Mouse (Mus musculus) stomach, embryonic 16.5 days (tissue): ENCODE results near the gene Det1. TPM values are rescaled to one million over a fixed set of nuclear protein-coding genes. Genes with fewer than 3 reads are reported as not detected.

Experiments
- ATAC-seq: fragments of 200-750 bp; cut with Nextera tagmentation; 2 replicates; pipeline ENCODE4 v1.8.0; 2017; ENCODE audit warnings: moderate number of reproducible peaks, moderate TSS enrichment; ENCODE audit not compliant: insufficient read depth, low FRiP score
- H3K27ac ChIP-seq: fragments of 300-500 bp; sonication (generic); 2 replicates; pipeline ENCODE4 v1.5.1; 2014; ENCODE audit warnings: low read length
- H3K27me3 ChIP-seq: fragments of 300-500 bp; sonication (generic); 2 replicates; pipeline ENCODE4 v1.6.1; 2014; ENCODE audit warnings: low read length, control low read depth, mixed read lengths; ENCODE audit not compliant: control insufficient read depth, insufficient read depth
- H3K36me3 ChIP-seq: fragments of 300-500 bp; sonication (generic); 2 replicates; pipeline ENCODE4 v1.6.1; 2014; ENCODE audit warnings: low read length; ENCODE audit not compliant: control insufficient read depth, insufficient read depth
- H3K4me1 ChIP-seq: fragments of 300-500 bp; sonication (generic); 2 replicates; pipeline ENCODE4 v1.6.1; 2014; ENCODE audit warnings: low read length, control low read depth, mixed read lengths; ENCODE audit not compliant: control insufficient read depth, insufficient read depth
- H3K4me2 ChIP-seq: fragments of 300-500 bp; sonication (generic); 2 replicates; pipeline ENCODE4 v1.6.1; 2014; ENCODE audit warnings: low read depth, low read length, mixed read lengths
- H3K4me3 ChIP-seq: fragments of 300-500 bp; sonication (generic); replicated peaks from 2 replicates; pipeline ENCODE4 v1.5.1; 2014; ENCODE audit warnings: mild to moderate bottlenecking, low read length
- H3K9ac ChIP-seq: fragments of 300-500 bp; sonication (generic); 2 replicates; pipeline ENCODE4 v1.6.1; 2014; ENCODE audit warnings: low read length
- H3K9me3 ChIP-seq: fragments of 300-500 bp; sonication (generic); replicated peaks from 2 replicates; pipeline ENCODE4 v1.6.1; 2016; ENCODE audit warnings: low read length, control low read depth; ENCODE audit not compliant: control insufficient read depth
- WGBS: fragments of 180-500 bp; shearing (Covaris S2); extraction: QIAGEN DNeasy Blood & Tissue Kit; methylation state at CpG from one replicate; pipeline ENCODE4 v1.1.7; 2014; 5-methylcytosine and 5-hydroxymethylcytosine counted together
- polyA plus RNA-seq: library from polyadenylated mRNA; unstranded; fragments of >200 nt; fragmentation: Nextera tagmentation; extraction: Ambion mirVana; gene quantifications from 2 replicates; pipeline ENCODE4 v1.2.1, GENCODE M21; 2015

The Det1 gene
- polyA plus RNA-seq, 1 experiment from 2014 or later, result 14.7 TPM

DNA sequence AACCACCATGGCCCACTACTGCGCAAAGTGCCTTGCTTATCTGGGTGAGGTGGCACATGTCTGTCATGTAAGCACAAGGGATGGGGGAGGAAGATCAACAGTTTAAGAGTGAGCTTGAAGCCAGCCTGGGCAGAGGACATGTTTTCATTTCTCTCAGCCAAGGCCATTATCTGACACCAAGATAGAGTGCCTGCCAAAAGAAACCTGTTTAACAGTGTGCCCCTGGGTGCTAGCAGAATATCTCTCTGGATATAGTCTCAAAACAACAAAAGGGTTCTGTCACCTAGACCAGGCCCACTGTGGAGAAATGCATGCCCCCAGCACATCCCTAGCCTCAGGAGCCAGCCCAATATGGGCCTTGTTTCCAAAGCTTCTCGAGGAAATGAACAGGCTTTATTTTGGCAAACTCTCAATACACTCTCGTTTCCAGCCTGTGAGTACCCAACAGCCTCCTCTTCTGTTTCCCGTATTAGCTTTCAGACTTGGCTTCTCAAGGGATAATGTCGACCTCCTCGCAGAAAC is 52.4 kb downstream of the Det1 start:
- no peaks in the 10 kb centered on the region for H3K27me3 ChIP-seq

DNA sequence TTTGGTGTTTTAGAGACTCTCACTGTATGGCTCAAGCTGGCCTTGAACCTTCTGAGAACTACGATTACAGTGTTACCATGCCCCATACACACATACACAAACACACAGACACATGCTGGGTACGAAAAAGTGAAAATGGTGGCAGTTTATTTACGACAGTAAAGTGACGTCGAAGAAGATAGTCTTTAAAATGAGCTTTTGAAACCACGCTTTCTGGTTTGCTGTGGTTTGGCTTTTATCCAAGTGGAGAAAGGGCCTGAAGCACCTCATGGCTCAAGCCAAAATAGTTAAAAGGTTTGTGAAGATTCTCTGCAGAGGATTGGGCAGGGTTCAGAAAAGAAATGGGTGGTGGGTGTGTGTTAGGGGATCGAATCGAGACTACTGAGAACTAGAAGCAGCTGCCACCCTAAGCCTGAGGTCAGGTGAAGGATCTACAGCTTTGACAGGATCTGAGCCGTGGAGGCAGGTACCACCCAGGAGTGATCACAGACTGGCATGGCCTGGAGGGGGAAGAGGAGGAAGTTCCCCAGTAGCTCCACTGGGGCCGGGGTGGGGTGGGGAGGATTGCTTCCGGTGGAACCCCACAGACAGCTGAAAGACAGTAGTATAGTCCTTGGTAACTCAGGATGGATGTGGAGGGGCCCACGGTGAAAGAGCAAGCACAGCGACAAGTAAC is 53.0 kb downstream of the Det1 start:
- WGBS, result 83% methylated on average over 13 of the region's 13 CpGs
- no peak overlapping the region for H3K4me3 ChIP-seq
- no peak overlapping the region for H3K27ac ChIP-seq
- no peak overlapping the region for H3K4me2 ChIP-seq
- no peak overlapping the region for H3K9ac ChIP-seq
- H3K36me3 ChIP-seq, result peaks cover 7% of the 10 kb centered on the region
- H3K4me1 ChIP-seq, result no peaks in the 10 kb centered on the region
- no peak for ATAC-seq
- no peaks in the 10 kb centered on the region for H3K27me3 ChIP-seq
- H3K9me3 ChIP-seq, result no peaks in the 10 kb centered on the region

More for the DNA sequence above, 52.4 kb downstream of the Det1 start:
- WGBS, result 64% methylated on average over 6 of the region's 6 CpGs
- Histone ChIP-seq H3K4me1 (no peaks in the 10 kb centered on the region), H3K4me3 (no peak overlapping the region), H3K36me3 (peaks cover 4% of the 10 kb centered on the region), H3K9me3 (no peaks in the 10 kb centered on the region), H3K4me2 (no peak overlapping the region), H3K27ac (no peak overlapping the region), H3K9ac (no peak overlapping the region)
- ATAC-seq, result no peak

DNA sequence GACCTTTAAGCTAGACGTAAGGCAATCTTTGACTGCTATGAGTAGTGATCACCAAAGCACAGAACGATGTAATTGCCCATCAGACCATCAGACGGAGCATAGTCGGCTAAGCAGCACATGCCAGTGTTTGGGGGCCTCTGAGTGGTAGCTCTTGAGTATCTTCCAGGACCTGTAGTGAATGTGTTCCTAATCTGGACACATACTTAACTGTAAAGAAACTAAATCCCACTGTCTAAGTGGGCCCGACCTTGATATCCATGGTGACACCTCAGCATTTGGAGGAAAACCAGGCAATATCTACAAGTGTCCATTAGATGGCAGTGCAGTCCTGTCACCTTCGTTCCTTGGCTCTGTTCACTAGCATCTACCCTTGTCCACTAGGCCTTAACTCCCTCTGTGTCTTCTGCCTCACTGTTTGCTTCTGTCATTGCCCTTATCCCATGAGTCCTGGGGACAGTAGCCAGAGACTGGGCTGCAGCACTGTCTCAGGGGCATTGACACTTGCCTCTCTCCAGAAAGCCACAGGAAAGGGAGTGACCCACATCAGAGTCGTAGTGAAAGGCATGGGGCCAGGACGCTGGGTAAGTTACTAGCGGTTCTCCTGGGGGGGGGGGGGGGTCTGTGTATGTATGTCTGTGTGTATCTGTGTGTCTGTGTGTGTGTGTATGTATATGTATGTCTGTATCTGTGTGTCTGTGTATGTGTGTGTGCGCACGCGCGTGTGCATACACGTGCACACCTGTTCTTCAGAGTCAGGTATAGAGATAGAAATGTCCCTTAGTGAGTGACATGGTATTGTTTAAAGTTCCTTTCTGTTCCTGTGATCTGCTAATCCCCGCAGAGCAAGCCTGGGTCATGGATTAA is 55.5 kb downstream of the Det1 start:
- H3K27me3 ChIP-seq, result no peaks in the 10 kb centered on the region
- H3K4me2 ChIP-seq, result no peak overlapping the region
- WGBS, result 84% methylated on average over 15 of the region's 15 CpGs
- peaks cover 9% of the 10 kb centered on the region for H3K36me3 ChIP-seq
- H3K4me3 ChIP-seq, result no peak overlapping the region
- no peaks in the 10 kb centered on the region for H3K4me1 ChIP-seq
- ATAC-seq, result peak; percentile 33; the same call in 1 of the 2 replicates
- H3K9me3 ChIP-seq, result no peaks in the 10 kb centered on the region
- H3K9ac ChIP-seq, result no peak overlapping the region
- H3K27ac ChIP-seq, result no peak overlapping the region

DNA sequence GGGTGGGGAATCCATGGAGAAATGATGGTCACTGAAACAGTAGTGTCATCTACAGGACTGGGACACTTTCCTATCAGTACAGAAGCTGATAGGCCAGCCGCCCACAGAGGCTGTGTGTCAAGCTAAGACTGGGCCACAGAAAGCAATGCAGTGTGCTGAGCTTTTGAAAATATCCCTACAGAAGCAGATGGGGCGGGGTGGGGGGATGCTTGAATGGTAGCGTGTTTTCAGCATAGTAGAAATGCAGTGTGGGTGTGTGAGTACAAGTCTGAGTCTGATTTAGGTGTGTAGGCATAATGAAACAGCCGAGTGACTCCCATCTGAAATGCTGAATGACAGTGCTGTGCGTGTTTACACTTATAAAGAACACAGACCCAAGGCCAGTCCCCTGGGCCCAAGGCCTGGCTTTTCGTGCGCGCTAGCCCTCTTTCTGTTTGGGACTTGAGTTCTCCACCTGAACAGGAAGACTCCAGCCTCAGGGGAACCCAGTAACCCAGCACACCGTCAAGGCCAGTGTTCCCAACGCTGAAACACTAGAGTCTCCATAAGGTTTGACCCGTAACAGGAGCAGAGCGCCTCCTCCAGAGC is 59.2 kb downstream of the Det1 start:
- Histone ChIP-seq H3K9me3 (no peaks in the 10 kb centered on the region), H3K36me3 (peaks cover 9% of the 10 kb centered on the region), H3K27me3 (no peaks in the 10 kb centered on the region), H3K9ac (no peak overlapping the region), H3K4me3 (no peak overlapping the region), H3K4me2 (no peak overlapping the region), H3K4me1 (0 out of 2 replicates have a peak, but pooled peaks cover 3% of the 10 kb centered on the region), H3K27ac (no peak overlapping the region)
- ATAC-seq, result no peak
- WGBS, result 87% methylated on average over 12 of the region's 12 CpGs

DNA sequence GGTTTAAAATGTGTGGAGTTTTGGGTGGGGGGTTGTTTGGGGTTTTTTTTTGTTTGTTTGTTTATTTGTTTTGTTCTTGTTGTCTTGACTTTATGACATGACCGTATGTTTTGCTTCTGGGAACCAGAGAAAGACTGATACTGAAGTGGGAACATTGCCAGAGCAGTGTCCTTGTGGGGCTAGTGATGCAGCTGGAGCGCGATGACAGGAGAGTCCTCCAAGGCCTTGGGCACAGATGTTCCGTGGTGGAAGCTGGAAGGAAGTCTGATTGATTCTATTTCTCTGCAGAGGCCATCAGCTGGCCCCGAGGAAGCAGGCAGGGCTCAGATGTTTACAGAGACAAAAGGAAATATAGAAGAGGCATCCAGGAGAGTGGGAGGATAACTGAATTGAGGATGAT is 61.2 kb downstream of the Det1 start:
- Histone ChIP-seq H3K4me1 (peaks cover 8% of the 10 kb centered on the region), H3K9ac (no peak overlapping the region), H3K27me3 (no peaks in the 10 kb centered on the region), H3K9me3 (no peaks in the 10 kb centered on the region), H3K27ac (no peak overlapping the region), H3K36me3 (peaks cover 5% of the 10 kb centered on the region), H3K4me2 (no peak overlapping the region), H3K4me3 (no peak overlapping the region)
- 76% methylated on average over 5 of the region's 5 CpGs for WGBS
- ATAC-seq, result no peak

DNA sequence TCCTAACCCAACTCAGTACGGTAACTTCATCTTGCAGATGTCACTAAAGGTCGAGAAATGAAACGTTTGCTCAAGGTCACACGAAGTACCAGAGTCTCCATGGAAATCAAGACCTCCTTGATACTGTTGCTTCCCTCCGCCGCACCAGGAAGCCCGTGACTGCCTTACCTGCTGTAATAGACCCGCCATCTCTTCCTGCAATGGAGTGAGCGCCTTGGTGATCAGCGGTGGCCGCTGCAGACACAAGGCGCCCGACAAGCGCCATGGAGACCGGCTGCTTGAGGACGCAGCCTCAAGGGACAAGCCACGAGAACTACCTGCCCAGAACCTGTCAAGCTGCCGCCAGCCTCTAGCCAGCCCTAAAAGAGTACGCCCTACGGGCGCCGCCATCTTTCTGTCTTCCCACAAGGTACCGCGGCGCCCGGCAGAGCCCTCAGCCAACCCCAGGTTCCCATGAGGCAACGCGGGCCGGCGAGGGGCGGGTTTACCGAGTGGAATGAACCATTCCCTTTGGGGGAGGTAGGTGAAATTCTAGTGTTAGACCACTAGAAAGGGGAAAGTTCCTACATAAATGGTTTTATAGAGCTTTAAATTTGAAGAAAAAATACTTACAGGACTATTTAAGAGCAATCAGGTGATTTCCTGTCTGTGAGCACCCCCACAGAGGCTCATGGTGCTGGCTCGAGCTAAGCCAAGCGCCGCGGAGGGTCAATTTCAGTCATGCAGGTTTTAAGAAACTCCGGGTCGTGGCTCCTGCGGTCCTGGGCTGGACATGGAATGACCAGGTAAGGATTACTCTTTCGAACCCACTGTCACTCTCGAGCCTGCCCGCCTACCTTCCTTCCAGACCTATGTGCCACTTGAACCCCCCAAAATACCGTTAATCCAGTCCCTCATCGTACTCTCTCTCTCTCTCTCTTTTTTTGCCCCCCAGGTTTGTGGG is 64.2 kb downstream of the Det1 start, which contains the start of the genes Mrps11 and Mrpl46:
Mrps11 (plus strand) TSS at position 481 of the 943 bp plus-strand sequence.
Mrpl46 (minus strand) TSS at position 893 of the 943 bp plus-strand sequence.
- Histone ChIP-seq H3K4me1 (peaks cover 8% of the 10 kb centered on the region), H3K36me3 (no peaks in the 10 kb centered on the region; the same call in 1 of the 2 replicates), H3K27me3 (no peaks in the 10 kb centered on the region), H3K4me3 (peak within 1 kb of the TSS; percentile 92), H3K4me2 (peak within 1 kb of the TSS; percentile 80), H3K9me3 (no peaks in the 10 kb centered on the region), H3K9ac (peak within 1 kb of the TSS; percentile 92), H3K27ac (peak within 1 kb of the TSS; percentile 29; the same call in 1 of the 2 replicates)
- under 1% methylated on average over 44 of the region's 44 CpGs for WGBS
- peak; percentile 97 for ATAC-seq

- WGBS, result 86% methylated on average over 5 of the region's 5 CpGs
- Histone ChIP-seq H3K27ac (no peak overlapping the region), H3K4me3 (no peak overlapping the region), H3K4me1 (peaks cover 6% of the 10 kb centered on the region), H3K9me3 (no peaks in the 10 kb centered on the region), H3K27me3 (no peaks in the 10 kb centered on the region), H3K4me2 (no peak overlapping the region), H3K36me3 (peaks cover 12% of the 10 kb centered on the region), H3K9ac (no peak overlapping the region)
- ATAC-seq, result no peak
Observed at GRCm38 (mm10) chr7:78778741-78779140, 68.3 kb downstream of the Det1 start.
